Mouse (Mus musculus): ENCODE results near the gene Cd247. TPM values are rescaled to one million over a fixed set of nuclear protein-coding genes. Genes with fewer than 3 reads are reported as not detected.
A peak's percentile ranks its signal among the peaks of the same experiment; 100 is the strongest.

Gene Cd247
- polyA plus RNA-seq, 1 experiment from 2014 or later = 0.97 TPM

DNA sequence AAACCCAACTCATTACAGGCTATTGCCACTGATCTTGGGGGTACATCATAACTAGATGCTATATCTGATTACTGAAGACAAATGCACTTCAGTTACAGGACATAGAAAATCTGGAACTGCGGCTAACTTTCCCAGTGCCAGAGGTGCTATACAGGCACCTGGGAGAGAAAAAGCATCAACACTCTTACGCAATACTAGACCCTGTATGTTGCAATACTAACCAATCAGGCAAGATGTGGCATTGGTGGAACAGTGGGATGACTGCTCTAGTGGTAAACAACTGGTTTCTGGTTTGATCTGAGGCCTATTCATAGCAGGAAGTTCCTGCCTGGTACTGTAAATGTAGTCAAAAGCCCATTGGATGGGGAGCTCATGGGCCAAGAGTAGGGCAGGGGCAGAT, 90.3 kb downstream of the Cd247 start:
- Histone ChIP-seq H3K9ac (ENCODE audit: low read length) (no peak overlapping the region), H3K36me3 (ENCODE audit: control insufficient read depth, insufficient read depth, low read length) (peaks cover 67% of the 10 kb centered on the region), H3K9me3 (replicated peaks; ENCODE audit: control insufficient read depth, low read length) (no peaks in the 10 kb centered on the region), H3K27ac (ENCODE audit: low read depth, low read length) (no peak overlapping the region), H3K4me3 (ENCODE audit: low read depth, low read length) (no peak overlapping the region), H3K27me3 (replicated peaks; ENCODE audit: control insufficient read depth, insufficient read depth, low read length) (no peaks in the 10 kb centered on the region), H3K4me1 (ENCODE audit: control insufficient read depth, insufficient read depth, low read length) (no peaks in the 10 kb centered on the region), H3K4me2 (ENCODE audit: low read length) (no peak overlapping the region)
- no peak for ATAC-seq
- WGBS = 99% methylated on average over 2 of the region's 2 CpGs
- DNase-seq (ENCODE audit: low spot score) = no peak

DNA sequence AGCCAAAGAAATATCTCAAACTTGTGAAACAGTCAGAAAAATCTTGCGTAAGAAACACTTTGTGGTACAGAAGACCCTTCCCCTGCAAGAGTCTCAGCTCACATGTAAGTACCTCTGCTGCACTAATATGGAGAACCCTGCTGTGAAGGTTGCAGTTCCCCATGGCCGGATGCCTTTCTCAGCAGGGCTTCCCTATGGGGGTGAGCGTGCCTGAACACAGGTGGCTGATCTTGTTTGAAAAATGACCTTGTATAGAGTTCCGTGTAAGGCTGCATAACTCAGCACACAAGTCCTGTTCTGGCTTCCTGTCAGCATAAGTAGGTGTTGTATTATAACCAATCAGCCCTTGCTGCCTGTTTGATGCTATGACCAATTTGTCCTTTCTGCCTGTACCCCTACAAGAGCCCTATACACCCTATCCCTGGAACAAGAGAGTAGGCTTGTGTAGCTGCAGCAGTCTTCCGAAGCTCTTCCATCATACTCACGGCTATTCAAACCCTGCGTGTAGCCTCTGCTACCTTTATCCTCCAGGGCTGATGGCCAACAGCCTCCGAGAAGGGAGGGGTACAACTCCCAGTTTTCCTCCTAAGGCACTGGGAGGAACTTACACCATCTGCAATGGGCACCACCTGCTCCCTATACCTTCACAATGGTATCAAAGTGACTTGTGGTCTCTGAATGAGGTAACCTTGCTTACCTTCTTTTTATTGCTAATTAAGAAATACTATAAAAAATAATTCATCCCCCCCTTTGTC, 93.8 kb downstream of the Cd247 start:
- no peak for DNase-seq (ENCODE audit: low spot score)
- Histone ChIP-seq H3K36me3 (ENCODE audit: control insufficient read depth, insufficient read depth, low read length) (peaks cover 48% of the 10 kb centered on the region), H3K9ac (ENCODE audit: low read length) (no peak overlapping the region), H3K4me1 (ENCODE audit: control insufficient read depth, insufficient read depth, low read length) (no peaks in the 10 kb centered on the region), H3K9me3 (replicated peaks; ENCODE audit: control insufficient read depth, low read length) (no peaks in the 10 kb centered on the region), H3K27ac (ENCODE audit: low read depth, low read length) (no peak overlapping the region), H3K4me3 (ENCODE audit: low read depth, low read length) (no peak overlapping the region), H3K4me2 (ENCODE audit: low read length) (no peak overlapping the region), H3K27me3 (replicated peaks; ENCODE audit: control insufficient read depth, insufficient read depth, low read length) (no peaks in the 10 kb centered on the region)
- WGBS = 58% methylated on average over 8 of the region's 8 CpGs
- no peak for ATAC-seq

DNA sequence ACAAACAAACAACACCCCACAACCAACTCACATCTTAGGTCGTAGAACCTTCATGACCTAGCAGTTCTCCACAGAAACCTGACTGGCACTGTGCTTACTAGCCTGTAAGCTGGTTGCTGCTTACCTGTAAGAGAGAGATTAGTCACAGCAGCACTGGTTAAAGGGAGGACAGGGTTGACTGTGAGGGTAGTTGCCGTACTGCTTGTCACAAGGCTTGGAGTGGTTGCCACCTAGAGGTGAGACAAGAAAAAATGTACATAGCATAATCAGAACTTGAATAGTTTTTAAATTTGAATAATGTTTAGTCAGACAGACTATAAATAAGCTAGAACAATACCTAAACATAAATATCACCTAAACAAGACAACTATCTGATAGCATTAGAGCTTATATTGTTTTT, 103.2 kb downstream of the Cd247 start:
- no peaks in the 10 kb centered on the region for H3K27me3 ChIP-seq (replicated peaks; ENCODE audit: control insufficient read depth, insufficient read depth, low read length)
- H3K27ac ChIP-seq (ENCODE audit: low read depth, low read length) = no peak overlapping the region
- H3K4me1 ChIP-seq (ENCODE audit: control insufficient read depth, insufficient read depth, low read length) = no peaks in the 10 kb centered on the region
- H3K36me3 ChIP-seq (ENCODE audit: control insufficient read depth, insufficient read depth, low read length) = peaks cover 64% of the 10 kb centered on the region
- no peak overlapping the region for H3K4me2 ChIP-seq (ENCODE audit: low read length)
- H3K4me3 ChIP-seq (ENCODE audit: low read depth, low read length) = no peak overlapping the region
- H3K9ac ChIP-seq (ENCODE audit: low read length) = no peak overlapping the region
- no peak for DNase-seq (ENCODE audit: low spot score)
- WGBS = 93% methylated on average over 2 of the region's 2 CpGs
- no peak for ATAC-seq
- H3K9me3 ChIP-seq (replicated peaks; ENCODE audit: control insufficient read depth, low read length) = no peaks in the 10 kb centered on the region

DNA sequence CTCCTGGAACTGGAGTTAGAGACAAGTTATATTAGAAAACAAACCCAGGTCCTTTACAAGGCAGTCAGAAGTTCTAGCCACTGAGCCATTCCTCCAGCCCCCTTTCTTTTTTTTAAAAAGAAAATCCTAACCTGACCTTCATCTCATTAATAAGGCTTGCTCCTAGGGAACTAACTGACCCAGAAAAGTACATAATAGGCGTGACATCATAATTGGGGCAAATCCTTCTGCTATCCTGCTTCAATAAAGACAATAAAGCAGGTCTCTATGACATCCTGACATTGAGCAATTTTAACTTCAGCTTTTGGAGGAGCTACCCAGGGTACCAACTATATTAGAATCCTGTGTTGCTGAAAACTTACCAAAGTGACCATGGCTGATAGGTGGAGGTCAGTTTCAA, 115.1 kb downstream of the Cd247 start:
- no peak for ATAC-seq
- no peaks in the 10 kb centered on the region for H3K27me3 ChIP-seq (replicated peaks; ENCODE audit: control insufficient read depth, insufficient read depth, low read length)
- H3K4me2 ChIP-seq (ENCODE audit: low read length) = no peak overlapping the region
- H3K36me3 ChIP-seq (ENCODE audit: control insufficient read depth, insufficient read depth, low read length) = peaks cover 61% of the 10 kb centered on the region
- H3K9me3 ChIP-seq (replicated peaks; ENCODE audit: control insufficient read depth, low read length) = no peaks in the 10 kb centered on the region
- no peak overlapping the region for H3K9ac ChIP-seq (ENCODE audit: low read length)
- H3K4me1 ChIP-seq (ENCODE audit: control insufficient read depth, insufficient read depth, low read length) = no peaks in the 10 kb centered on the region
- H3K27ac ChIP-seq (ENCODE audit: low read depth, low read length) = no peak overlapping the region
- no peak overlapping the region for H3K4me3 ChIP-seq (ENCODE audit: low read depth, low read length)
- DNase-seq (ENCODE audit: low spot score) = no peak
- 32% methylated on average over 1 of the region's 1 CpGs for WGBS

DNA sequence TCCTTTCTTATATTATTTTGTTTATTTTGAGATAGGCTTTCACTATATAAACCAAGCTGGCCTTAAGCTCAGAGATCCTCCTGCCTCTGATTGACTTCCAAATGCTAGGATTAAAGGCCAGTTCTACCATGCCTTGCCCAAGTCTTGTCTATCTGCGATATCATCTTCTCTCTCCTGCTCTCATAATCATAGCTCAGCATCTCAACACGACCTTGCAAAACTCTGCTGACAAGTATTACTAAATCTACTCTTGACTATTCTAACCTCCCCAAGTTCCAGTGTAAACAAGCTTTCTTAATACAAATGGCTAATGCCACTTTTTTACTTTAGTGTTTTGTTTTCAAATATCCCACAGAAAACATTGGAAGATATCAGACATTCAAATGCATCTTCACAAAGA, 119.7 kb downstream of the Cd247 start:
- H3K4me1 ChIP-seq (ENCODE audit: control insufficient read depth, insufficient read depth, low read length) = 0 out of 2 replicates have a peak, but pooled peaks cover 3% of the 10 kb centered on the region
- H3K27ac ChIP-seq (ENCODE audit: low read depth, low read length) = no peak overlapping the region
- no peak overlapping the region for H3K4me3 ChIP-seq (ENCODE audit: low read depth, low read length)
- 97% methylated on average over 2 of the region's 2 CpGs for WGBS
- H3K36me3 ChIP-seq (ENCODE audit: control insufficient read depth, insufficient read depth, low read length) = peaks cover 59% of the 10 kb centered on the region
- DNase-seq (ENCODE audit: low spot score) (no peak), ATAC-seq (no peak)
- H3K9me3 ChIP-seq (replicated peaks; ENCODE audit: control insufficient read depth, low read length) = no peaks in the 10 kb centered on the region
- no peaks in the 10 kb centered on the region for H3K27me3 ChIP-seq (replicated peaks; ENCODE audit: control insufficient read depth, insufficient read depth, low read length)
- H3K9ac ChIP-seq (ENCODE audit: low read length) = no peak overlapping the region
- H3K4me2 ChIP-seq (ENCODE audit: low read length) = no peak overlapping the region

DNA sequence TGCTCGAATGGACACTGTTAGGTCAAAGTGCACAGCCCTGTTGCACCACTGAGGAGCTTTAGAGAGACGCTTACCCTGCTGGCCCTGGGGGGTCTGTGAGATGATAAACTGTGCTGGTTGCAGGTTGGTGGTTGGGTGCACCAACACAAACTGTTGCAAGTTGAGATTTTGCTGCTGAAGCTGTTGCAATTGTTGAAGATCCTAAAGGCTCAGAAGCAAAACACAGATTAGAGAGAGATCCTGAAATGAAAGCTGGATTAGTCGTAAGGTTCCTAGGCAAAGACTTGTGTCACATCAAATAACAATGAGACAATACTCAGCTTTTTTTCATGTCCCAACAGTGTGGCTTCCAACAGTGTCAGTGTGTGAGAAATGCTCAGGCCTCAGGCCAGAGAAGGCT, 120.3 kb downstream of the Cd247 start:
- Histone ChIP-seq H3K36me3 (ENCODE audit: control insufficient read depth, insufficient read depth, low read length) (peaks cover 53% of the 10 kb centered on the region), H3K27me3 (replicated peaks; ENCODE audit: control insufficient read depth, insufficient read depth, low read length) (no peaks in the 10 kb centered on the region), H3K9ac (ENCODE audit: low read length) (no peak overlapping the region), H3K27ac (ENCODE audit: low read depth, low read length) (no peak overlapping the region), H3K9me3 (replicated peaks; ENCODE audit: control insufficient read depth, low read length) (no peaks in the 10 kb centered on the region), H3K4me2 (ENCODE audit: low read length) (no peak overlapping the region), H3K4me3 (ENCODE audit: low read depth, low read length) (no peak overlapping the region), H3K4me1 (ENCODE audit: control insufficient read depth, insufficient read depth, low read length) (0 out of 2 replicates have a peak, but pooled peaks cover 3% of the 10 kb centered on the region)
- WGBS = 69% methylated on average over 3 of the region's 3 CpGs
- DNase-seq (ENCODE audit: low spot score) (no peak), ATAC-seq (no peak)

DNA sequence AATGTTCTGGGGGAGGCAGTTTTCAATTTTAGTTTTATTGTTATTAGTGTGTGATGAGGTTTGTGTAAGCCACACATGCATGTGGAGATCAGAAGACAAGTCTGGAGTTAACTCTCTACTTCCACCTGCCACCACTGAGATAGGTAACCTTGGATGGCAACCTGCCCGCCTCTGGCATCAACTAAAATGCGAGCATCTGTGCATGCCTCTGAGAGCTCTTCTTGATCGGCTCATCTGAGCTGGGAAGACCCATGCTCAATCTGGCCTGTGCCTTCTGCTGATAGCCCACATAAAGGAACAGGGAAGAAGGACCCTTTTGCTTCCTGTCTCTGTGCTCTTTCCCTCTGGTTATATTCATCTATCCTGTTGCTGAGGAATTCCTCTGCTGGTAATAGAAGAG, 121.0 kb downstream of the Cd247 start:
- ATAC-seq = no peak
- H3K27me3 ChIP-seq (replicated peaks; ENCODE audit: control insufficient read depth, insufficient read depth, low read length) = no peaks in the 10 kb centered on the region
- peaks cover 51% of the 10 kb centered on the region for H3K36me3 ChIP-seq (ENCODE audit: control insufficient read depth, insufficient read depth, low read length)
- H3K4me3 ChIP-seq (ENCODE audit: low read depth, low read length) = no peak overlapping the region
- H3K4me2 ChIP-seq (ENCODE audit: low read length) = no peak overlapping the region
- H3K27ac ChIP-seq (ENCODE audit: low read depth, low read length) = no peak overlapping the region
- WGBS = 82% methylated on average over 3 of the region's 3 CpGs
- no peak for DNase-seq (ENCODE audit: low spot score)
- no peak overlapping the region for H3K9ac ChIP-seq (ENCODE audit: low read length)
- H3K4me1 ChIP-seq (ENCODE audit: control insufficient read depth, insufficient read depth, low read length) = peaks cover 8% of the 10 kb centered on the region
- no peaks in the 10 kb centered on the region for H3K9me3 ChIP-seq (replicated peaks; ENCODE audit: control insufficient read depth, low read length)

DNA sequence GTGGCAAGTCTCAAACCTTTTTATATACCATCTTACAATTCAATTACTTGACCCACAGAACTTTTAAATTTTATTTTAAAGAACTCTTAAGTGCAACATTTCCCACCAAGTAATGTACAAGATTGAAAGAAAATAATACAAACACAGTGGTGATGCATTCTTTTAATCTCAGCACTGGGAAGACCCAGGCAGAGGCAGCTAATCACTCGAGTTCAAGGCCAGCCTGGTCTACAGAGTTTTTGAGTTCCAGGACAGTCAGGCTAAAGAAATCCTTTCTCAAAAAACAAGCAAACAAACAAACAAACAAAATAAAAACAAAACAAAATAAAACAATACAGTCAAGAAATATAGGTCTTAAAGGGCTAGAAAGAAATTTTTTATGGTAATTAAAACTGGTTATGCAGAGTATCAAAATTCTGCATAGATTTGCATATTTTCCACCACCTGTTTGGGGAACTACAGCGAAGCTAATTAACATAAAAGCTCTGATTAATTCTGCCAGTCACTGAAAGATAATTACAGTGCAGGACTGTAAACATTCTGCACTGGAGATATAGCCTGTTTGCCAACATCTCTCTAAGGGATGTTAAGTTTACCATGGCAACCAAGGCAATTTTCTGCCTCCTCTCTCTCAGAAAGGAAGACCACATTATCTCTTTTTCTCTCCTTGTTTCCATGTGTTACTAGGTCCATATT, 125.4 kb downstream of the Cd247 start:
- Histone ChIP-seq H3K9me3 (replicated peaks; ENCODE audit: control insufficient read depth, low read length) (no peaks in the 10 kb centered on the region), H3K4me3 (ENCODE audit: low read depth, low read length) (no peak overlapping the region), H3K36me3 (ENCODE audit: control insufficient read depth, insufficient read depth, low read length) (peaks cover 27% of the 10 kb centered on the region), H3K4me1 (ENCODE audit: control insufficient read depth, insufficient read depth, low read length) (peaks cover 11% of the 10 kb centered on the region), H3K9ac (ENCODE audit: low read length) (no peak overlapping the region), H3K27ac (ENCODE audit: low read depth, low read length) (no peak overlapping the region), H3K4me2 (ENCODE audit: low read length) (peak overlapping the region; percentile 8; the same call in 1 of the 2 replicates), H3K27me3 (replicated peaks; ENCODE audit: control insufficient read depth, insufficient read depth, low read length) (no peaks in the 10 kb centered on the region)
- WGBS = 33% methylated on average over 2 of the region's 2 CpGs
- ATAC-seq = peak; percentile 96
- DNase-seq (ENCODE audit: low spot score) = peak; percentile 91

DNA sequence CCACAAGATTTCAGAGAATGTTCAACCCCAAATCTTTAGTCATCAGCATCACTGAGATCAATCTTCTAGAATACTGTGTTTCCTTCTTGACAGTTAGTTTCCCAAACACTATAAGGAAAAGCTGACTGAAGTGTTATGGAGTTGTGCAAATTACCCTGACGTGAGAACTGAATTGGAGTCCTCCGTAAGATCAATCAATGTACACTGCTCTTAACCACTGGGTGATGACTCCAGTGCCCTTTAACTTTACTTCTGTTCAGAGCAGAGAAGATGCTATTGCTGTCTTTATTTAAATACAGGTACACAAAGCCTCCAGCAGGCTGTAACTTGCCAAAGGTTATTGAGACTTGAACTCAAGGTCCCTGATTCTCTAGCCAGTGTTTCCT, 125.9 kb downstream of the Cd247 start:
- Histone ChIP-seq H3K36me3 (ENCODE audit: control insufficient read depth, insufficient read depth, low read length) (peaks cover 24% of the 10 kb centered on the region), H3K27me3 (replicated peaks; ENCODE audit: control insufficient read depth, insufficient read depth, low read length) (no peaks in the 10 kb centered on the region), H3K4me3 (ENCODE audit: low read depth, low read length) (no peak overlapping the region), H3K27ac (ENCODE audit: low read depth, low read length) (no peak overlapping the region), H3K9ac (ENCODE audit: low read length) (no peak overlapping the region), H3K9me3 (replicated peaks; ENCODE audit: control insufficient read depth, low read length) (no peaks in the 10 kb centered on the region), H3K4me1 (ENCODE audit: control insufficient read depth, insufficient read depth, low read length) (peaks cover 11% of the 10 kb centered on the region), H3K4me2 (ENCODE audit: low read length) (peak overlapping the region; percentile 8; the same call in 1 of the 2 replicates)
- DNase-seq (ENCODE audit: low spot score) (no peak), ATAC-seq (peak; percentile 51)
- WGBS = 24% methylated on average over 2 of the region's 2 CpGs
